Mouse (Mus musculus): ENCODE measurements around the gene Irs1. TPM values are rescaled to one million over a fixed set of nuclear protein-coding genes. Genes with fewer than 3 reads are reported as not detected.

The Irs1 gene
- total and polyA plus RNA-seq, 3 experiments, result not detected

- Histone ChIP-seq H3K36me3 (ENCODE audit: control insufficient read depth in 1 of 2, insufficient read depth in 2 of 2, low read length in 2 of 2) (no peaks in the 10 kb centered on the region), H3K4me3 (ENCODE audit: control insufficient read depth in 1 of 2, insufficient read depth in 1 of 2, low read depth in 2 of 2, low read length in 2 of 2) (no peak overlapping the region), H3K9ac (ENCODE audit: control insufficient read depth, low read depth, low read length, poor library complexity, severe bottlenecking) (no peak overlapping the region), H3K27ac (ENCODE audit: control insufficient read depth, low read depth, low read length) (no peak overlapping the region), H3K9me3 (replicated peaks; ENCODE audit: insufficient read depth, low read length) (no peaks in the 10 kb centered on the region), H3K4me1 (ENCODE audit: control insufficient read depth in 1 of 2, insufficient read depth in 2 of 2, low read length in 2 of 2) (no peaks in the 10 kb centered on the region), H3K79me2 (ENCODE audit: control insufficient read depth, insufficient read depth, low read length, poor library complexity) (no peaks in the 10 kb centered on the region), H3K27me3 (ENCODE audit: control insufficient read depth in 1 of 2, insufficient read depth in 2 of 2, low read length in 2 of 2) (no peaks in the 10 kb centered on the region)
- no peak for DNase-seq (ENCODE audit: low read depth, low spot score)
- no peak for TF ChIP-seq KAT2A (conservative IDR thresholded peaks at IDR 0.05; ENCODE audit: low read depth, low read length)
- no peak for TF ChIP-seq ETS1 (IDR thresholded peaks at IDR 0.05; ENCODE audit: low read depth, low read length)
- no peak for TF ChIP-seq MAX (IDR thresholded peaks at IDR 0.05; ENCODE audit: low read length)
- TF ChIP-seq RAD21 (IDR thresholded peaks at IDR 0.05; ENCODE audit: low read depth, low read length), result no peak
- TF ChIP-seq SMC3 (IDR thresholded peaks at IDR 0.05; ENCODE audit: low read depth, low read length), result no peak
Measured at GRCm38 (mm10) chr1:82279768-82280167, 11.4 kb downstream of the Irs1 start.

GRCm38 (mm10) chr1:82274361-82274760 is 16.9 kb downstream of the Irs1 start:
- Histone ChIP-seq H3K4me3 (ENCODE audit: control insufficient read depth in 1 of 2, insufficient read depth in 1 of 2, low read depth in 2 of 2, low read length in 2 of 2) (no peak overlapping the region), H3K36me3 (ENCODE audit: control insufficient read depth in 1 of 2, insufficient read depth in 2 of 2, low read length in 2 of 2) (no peaks in the 10 kb centered on the region), H3K79me2 (ENCODE audit: control insufficient read depth, insufficient read depth, low read length, poor library complexity) (no peaks in the 10 kb centered on the region), H3K4me1 (ENCODE audit: control insufficient read depth in 1 of 2, insufficient read depth in 2 of 2, low read length in 2 of 2) (no peaks in the 10 kb centered on the region), H3K27me3 (ENCODE audit: control insufficient read depth in 1 of 2, insufficient read depth in 2 of 2, low read length in 2 of 2) (no peaks in the 10 kb centered on the region), H3K9me3 (replicated peaks; ENCODE audit: insufficient read depth, low read length) (no peaks in the 10 kb centered on the region), H3K27ac (ENCODE audit: control insufficient read depth, low read depth, low read length) (no peak overlapping the region), H3K9ac (ENCODE audit: control insufficient read depth, low read depth, low read length, poor library complexity, severe bottlenecking) (no peak overlapping the region)
- DNase-seq (ENCODE audit: low read depth, low spot score), result no peak
- no peak for TF ChIP-seq CHD1 (IDR thresholded peaks at IDR 0.05; ENCODE audit: low read depth, low read length)

- H3K27me3 ChIP-seq (ENCODE audit: control insufficient read depth in 1 of 2, insufficient read depth in 2 of 2, low read length in 2 of 2), result no peaks in the 10 kb centered on the region
- TF ChIP-seq POLR2A (IDR thresholded peaks at IDR 0.05; ENCODE audit: control insufficient read depth in 1 of 2, insufficient read depth in 1 of 2, low read depth in 1 of 2, low read length in 2 of 2, poor library complexity in 1 of 2) (no peak), NRF1 (IDR thresholded peaks at IDR 0.05; ENCODE audit: insufficient read depth, low read depth, low read length, poor library complexity, severe bottlenecking) (no peak), JUND (IDR thresholded peaks at IDR 0.05; ENCODE audit: low read depth, low read length) (no peak), TBP (IDR thresholded peaks at IDR 0.05; ENCODE audit: low read depth, low read length) (no peak), ZMIZ1 (IDR thresholded peaks at IDR 0.05; ENCODE audit: low read depth, low read length) (no peak), MAZ (IDR thresholded peaks at IDR 0.05; ENCODE audit: low read depth, low read length) (no peak), GABPA (IDR thresholded peaks at IDR 0.05; ENCODE audit: low read depth, low read length) (no peak), TCF12 (IDR thresholded peaks at IDR 0.05; ENCODE audit: low read depth, low read length) (no peak), MYC (IDR thresholded peaks at IDR 0.05; ENCODE audit: low read depth, low read length) (no peak), ZC3H11A (IDR thresholded peaks at IDR 0.05; ENCODE audit: low read depth, low read length) (no peak), MAFK (IDR thresholded peaks at IDR 0.05; ENCODE audit: borderline replicate concordance, low read depth, low read length) (no peak), CHD2 (IDR thresholded peaks at IDR 0.05; ENCODE audit: low read length) (no peak), USF2 (IDR thresholded peaks at IDR 0.05; ENCODE audit: borderline replicate concordance in 1 of 2, insufficient read depth in 1 of 2, low read depth in 1 of 2, low read length in 2 of 2) (no peak), ZNF384 (IDR thresholded peaks at IDR 0.05; ENCODE audit: low read depth, low read length) (no peak), RAD21 (IDR thresholded peaks at IDR 0.05; ENCODE audit: low read depth, low read length) (no peak), E2F4 (IDR thresholded peaks at IDR 0.05; ENCODE audit: borderline replicate concordance, low read depth, low read length) (no peak)
- H3K79me2 ChIP-seq (ENCODE audit: control insufficient read depth, insufficient read depth, low read length, poor library complexity), result no peaks in the 10 kb centered on the region
- H3K27ac ChIP-seq (ENCODE audit: control insufficient read depth, low read depth, low read length), result no peak overlapping the region
- H3K9ac ChIP-seq (ENCODE audit: control insufficient read depth, low read depth, low read length, poor library complexity, severe bottlenecking), result no peak overlapping the region
- H3K9me3 ChIP-seq (replicated peaks; ENCODE audit: insufficient read depth, low read length), result no peaks in the 10 kb centered on the region
- H3K36me3 ChIP-seq (ENCODE audit: control insufficient read depth in 1 of 2, insufficient read depth in 2 of 2, low read length in 2 of 2), result no peaks in the 10 kb centered on the region
- DNase-seq (ENCODE audit: low read depth, low spot score), result no peak
- H3K4me1 ChIP-seq (ENCODE audit: control insufficient read depth in 1 of 2, insufficient read depth in 2 of 2, low read length in 2 of 2), result no peaks in the 10 kb centered on the region
- H3K4me3 ChIP-seq (ENCODE audit: control insufficient read depth in 1 of 2, insufficient read depth in 1 of 2, low read depth in 2 of 2, low read length in 2 of 2), result no peak overlapping the region
Measured at GRCm38 (mm10) chr1:82273529-82273928, 17.7 kb downstream of the Irs1 start.

Data from MEL (cell line).